Mouse (Mus musculus) liver, postnatal 0 days (tissue): ENCODE measurements at regions not wholly inside any gene's neighbourhood (a gene's known extent, or its start where the extent isn't known, plus 50 kb on each side); places are given as distances from the start of the nearest gene placed in this dataset.

Experiments used
- ATAC-seq: fragments of 200-750 bp; cut with Nextera tagmentation; 2 replicates; pipeline ENCODE4 v1.8.0; 2017; ENCODE audit warnings: mild to moderate bottlenecking, moderate library complexity
- DNase-seq: peaks from one replicate; pipeline ENCODE4 v3.0.0-alpha.2; 2016
- H3K27ac ChIP-seq: fragments of 300-500 bp; sonication (generic); 2 replicates; pipeline ENCODE4 v1.5.1; 2014; ENCODE audit warnings: antibody characterized with exemption, moderate library complexity, mild to moderate bottlenecking, low read depth
- H3K27me3 ChIP-seq: fragments of 300-500 bp; sonication (generic); 2 replicates; pipeline ENCODE4 v1.6.1; 2014; ENCODE audit warnings: low read length, control low read depth, mixed read lengths; ENCODE audit not compliant: insufficient read depth
- H3K36me3 ChIP-seq: fragments of 300-500 bp; sonication (generic); replicated peaks from 2 replicates; pipeline ENCODE4 v1.6.1; 2014; ENCODE audit warnings: mild to moderate bottlenecking, control low read depth, low read length, moderate library complexity, mixed read lengths; ENCODE audit not compliant: insufficient read depth
- H3K4me1 ChIP-seq: fragments of 300-500 bp; sonication (generic); 2 replicates; pipeline ENCODE4 v1.6.1; 2014; ENCODE audit warnings: antibody characterized with exemption, mild to moderate bottlenecking, control low read depth; ENCODE audit not compliant: insufficient read depth
- H3K4me2 ChIP-seq: fragments of 300-500 bp; sonication (generic); 2 replicates; pipeline ENCODE4 v1.6.1; 2014; ENCODE audit warnings: low read depth, mild to moderate bottlenecking, low read length, moderate library complexity, mixed read lengths
- H3K4me3 ChIP-seq: fragments of 300-500 bp; sonication (generic); 2 replicates; pipeline ENCODE4 v1.5.1; 2014; ENCODE audit warnings: low read depth, low read length
- H3K9ac ChIP-seq: fragments of 300-500 bp; sonication (generic); replicated peaks from 2 replicates; pipeline ENCODE4 v1.6.1; 2014; ENCODE audit warnings: mild to moderate bottlenecking, moderate library complexity
- H3K9me3 ChIP-seq: fragments of 300-500 bp; sonication (generic); 2 replicates; pipeline ENCODE4 v1.6.1; 2016; ENCODE audit warnings: mild to moderate bottlenecking, control low read depth, low read length, mixed read lengths
- CTCF ChIP-seq: sonication (generic); IDR thresholded peaks from 2 replicates; pipeline ENCODE4 v1.5.1; 2016; ENCODE audit warnings: antibody characterized with exemption, low read depth
- EP300 ChIP-seq: IDR thresholded peaks from 2 replicates; pipeline ENCODE4 v1.6.1; 2016; ENCODE audit warnings: antibody characterized with exemption, low read depth, mild to moderate bottlenecking
- WGBS: fragments of 180-500 bp; shearing (Covaris S2); extraction: QIAGEN DNeasy Blood & Tissue Kit; methylation state at CpG from one replicate; pipeline ENCODE4 v1.1.7; 2014; ENCODE audit not compliant: insufficient replicate concordance; 5-methylcytosine and 5-hydroxymethylcytosine counted together

DNA sequence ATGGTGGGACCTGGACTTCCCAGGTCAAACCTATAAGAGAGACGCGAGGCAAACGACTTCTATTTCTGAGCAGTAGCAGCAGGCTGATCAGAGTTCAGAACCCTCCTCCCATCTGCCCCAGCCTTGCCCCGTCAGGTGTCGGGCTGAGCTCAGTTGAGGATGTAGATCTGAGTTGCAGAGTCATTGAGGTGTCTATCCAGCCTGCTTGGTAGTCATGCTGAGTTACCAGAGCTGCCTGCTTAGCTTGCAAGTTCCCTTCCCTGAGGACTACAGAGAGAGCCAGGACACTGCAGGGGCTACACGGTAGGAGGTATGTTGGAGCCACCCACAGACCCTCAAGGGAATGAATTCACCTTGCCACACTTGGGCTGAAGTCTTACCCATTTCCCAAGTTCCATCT is 653.0 kb downstream of the Zfp706 start:
- no peak for TF ChIP-seq EP300
- TF ChIP-seq CTCF = no peak
- no peak overlapping the region for H3K9ac ChIP-seq
- no peaks in the 10 kb centered on the region for H3K36me3 ChIP-seq
- 74% methylated on average over 6 of the region's 6 CpGs for WGBS
- H3K4me1 ChIP-seq = peaks cover 4% of the 10 kb centered on the region; the same call in 1 of the 2 replicates
- ATAC-seq (peak; percentile 41), DNase-seq (no peak)
- H3K4me2 ChIP-seq = no peak overlapping the region
- H3K27ac ChIP-seq = no peak overlapping the region
- no peaks in the 10 kb centered on the region for H3K27me3 ChIP-seq
- H3K9me3 ChIP-seq = no peaks in the 10 kb centered on the region
- no peak overlapping the region for H3K4me3 ChIP-seq

DNA sequence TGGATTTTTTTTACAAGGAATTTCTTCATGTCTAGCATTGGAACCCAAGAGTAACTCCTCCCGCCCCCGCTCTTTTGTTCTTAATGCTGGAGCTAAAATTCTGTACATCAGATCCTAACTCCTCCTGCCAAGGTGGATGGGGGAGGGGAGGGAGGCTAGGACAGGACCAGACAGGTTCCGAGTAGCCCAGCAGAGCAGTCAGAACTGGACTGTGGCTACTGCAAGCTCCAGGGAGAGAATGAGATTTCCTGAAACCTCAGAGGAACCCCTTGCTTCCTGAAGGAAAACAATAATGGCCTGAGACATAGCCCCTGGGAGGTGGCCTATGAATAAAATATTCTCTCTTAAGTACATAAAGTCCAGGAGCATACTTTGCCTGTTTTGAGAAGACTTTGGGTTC is 653.8 kb downstream of the Zfp706 start:
- H3K4me2 ChIP-seq = no peak overlapping the region
- no peak for ATAC-seq
- no peak overlapping the region for H3K27ac ChIP-seq
- H3K4me3 ChIP-seq = no peak overlapping the region
- H3K4me1 ChIP-seq = peaks cover 3% of the 10 kb centered on the region; the same call in 1 of the 2 replicates
- no peak for TF ChIP-seq EP300
- TF ChIP-seq CTCF = no peak
- 77% methylated on average over 3 of the region's 3 CpGs for WGBS
- DNase-seq = no peak
- no peaks in the 10 kb centered on the region for H3K27me3 ChIP-seq
- H3K36me3 ChIP-seq = no peaks in the 10 kb centered on the region
- H3K9ac ChIP-seq = no peak overlapping the region
- H3K9me3 ChIP-seq = no peaks in the 10 kb centered on the region

DNA sequence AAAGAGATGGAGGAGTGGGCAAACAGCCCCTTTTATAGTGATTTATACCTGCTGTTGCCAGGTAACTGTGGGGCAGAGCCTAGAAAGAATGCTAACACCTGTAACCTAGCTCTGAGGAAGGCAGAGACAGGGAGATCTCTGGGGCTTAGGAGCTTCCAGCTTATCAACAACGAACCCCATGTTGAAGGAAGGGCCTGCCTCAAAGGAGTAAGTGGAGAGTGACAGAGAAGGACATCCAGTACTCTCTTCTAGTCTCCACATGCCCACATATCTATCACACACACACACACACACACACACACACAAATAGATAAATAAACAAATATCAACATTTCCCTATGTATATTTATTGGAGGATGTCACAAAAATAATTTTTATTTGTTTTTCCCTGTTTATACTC is 654.6 kb downstream of the Zfp706 start:
- TF ChIP-seq EP300 (no peak), CTCF (no peak)
- no peaks in the 10 kb centered on the region for H3K36me3 ChIP-seq
- 64% methylated on average over 1 of the region's 1 CpGs for WGBS
- no peak overlapping the region for H3K4me3 ChIP-seq
- no peak for DNase-seq
- H3K9me3 ChIP-seq = no peaks in the 10 kb centered on the region
- H3K27me3 ChIP-seq = no peaks in the 10 kb centered on the region
- no peak overlapping the region for H3K9ac ChIP-seq
- H3K4me2 ChIP-seq = no peak overlapping the region
- H3K4me1 ChIP-seq = peaks cover 3% of the 10 kb centered on the region; the same call in 1 of the 2 replicates
- no peak overlapping the region for H3K27ac ChIP-seq
- no peak for ATAC-seq

DNA sequence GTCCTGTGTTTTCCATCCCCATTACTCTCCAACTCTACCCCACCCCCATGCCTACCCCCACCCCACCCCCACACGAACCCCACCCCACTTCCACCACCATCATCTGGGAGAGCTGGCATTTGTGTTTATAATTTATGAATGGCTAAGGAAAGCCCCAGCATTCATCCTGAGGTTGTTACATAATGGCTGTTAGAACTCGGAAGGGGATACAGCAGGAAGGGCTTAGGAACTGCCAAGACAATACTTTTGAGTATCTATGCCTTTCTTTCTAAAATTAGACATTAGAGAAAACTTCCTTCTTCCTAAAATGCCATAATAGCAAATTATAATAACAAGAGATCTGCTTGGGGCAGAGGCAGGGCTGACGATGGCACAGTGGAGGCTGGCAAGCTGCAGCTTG is 655.9 kb downstream of the Zfp706 start:
- Histone ChIP-seq H3K27me3 (no peaks in the 10 kb centered on the region), H3K4me1 (peaks cover 3% of the 10 kb centered on the region; the same call in 1 of the 2 replicates), H3K4me2 (no peak overlapping the region), H3K9me3 (no peaks in the 10 kb centered on the region), H3K9ac (no peak overlapping the region), H3K36me3 (no peaks in the 10 kb centered on the region), H3K27ac (no peak overlapping the region), H3K4me3 (no peak overlapping the region)
- ATAC-seq (no peak), DNase-seq (no peak)
- 40% methylated on average over 3 of the region's 3 CpGs for WGBS
- no peak for TF ChIP-seq EP300
- TF ChIP-seq CTCF = no peak

DNA sequence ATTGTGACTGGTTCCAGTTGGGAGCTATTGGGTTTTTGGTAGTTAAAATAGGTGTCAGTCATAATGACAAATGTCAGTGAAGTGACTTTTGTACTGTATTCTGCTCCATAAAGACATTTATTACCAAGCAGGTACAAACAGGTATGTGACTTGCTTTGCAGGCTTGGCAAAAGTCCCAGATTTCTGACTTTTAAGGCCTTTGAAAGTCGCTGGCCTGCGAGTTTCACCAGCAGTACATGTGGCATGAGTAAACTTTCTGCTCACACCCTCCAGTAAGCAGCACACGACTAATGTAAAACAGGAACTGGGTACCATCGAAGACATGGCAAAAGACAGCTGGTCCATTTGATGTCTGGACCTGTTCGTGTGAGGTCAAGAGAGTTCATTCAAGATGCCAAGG is 659.2 kb downstream of the Zfp706 start:
- 68% methylated on average over 5 of the region's 5 CpGs for WGBS
- H3K27me3 ChIP-seq = no peaks in the 10 kb centered on the region
- no peaks in the 10 kb centered on the region for H3K36me3 ChIP-seq
- no peak overlapping the region for H3K9ac ChIP-seq
- H3K27ac ChIP-seq = no peak overlapping the region
- no peaks in the 10 kb centered on the region for H3K9me3 ChIP-seq
- TF ChIP-seq CTCF (no peak), EP300 (no peak)
- no peak overlapping the region for H3K4me3 ChIP-seq
- no peak overlapping the region for H3K4me2 ChIP-seq
- H3K4me1 ChIP-seq = peaks cover 3% of the 10 kb centered on the region; the same call in 1 of the 2 replicates
- DNase-seq (no peak), ATAC-seq (no peak)

DNA sequence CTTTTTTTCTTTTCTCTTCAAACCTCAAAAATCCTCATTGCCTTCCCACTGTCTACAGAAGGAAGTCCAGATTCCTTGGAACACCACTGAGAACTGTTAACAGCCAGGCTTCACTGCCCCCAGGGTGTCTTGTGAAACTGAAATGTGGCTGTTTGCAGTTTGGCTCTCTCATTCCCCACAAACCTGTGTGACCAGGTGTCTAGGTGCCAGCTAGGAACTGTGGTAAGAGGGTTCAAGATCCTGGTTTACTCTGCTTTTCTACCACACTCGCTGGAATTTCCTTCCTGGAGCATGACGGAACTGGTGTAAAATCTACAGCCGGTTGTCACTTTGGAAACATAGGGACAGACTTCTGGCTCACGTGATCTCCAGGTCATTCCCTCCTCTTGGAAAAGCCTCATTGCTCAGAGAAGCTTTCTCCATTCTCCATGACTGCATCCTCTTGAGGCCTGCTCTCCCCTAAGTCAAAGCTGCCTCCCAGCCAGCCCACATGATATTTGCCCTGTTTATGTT is 660.2 kb downstream of the Zfp706 start:
- Histone ChIP-seq H3K9ac (no peak overlapping the region), H3K27ac (no peak overlapping the region), H3K4me1 (no peaks in the 10 kb centered on the region), H3K9me3 (no peaks in the 10 kb centered on the region), H3K4me2 (no peak overlapping the region), H3K36me3 (no peaks in the 10 kb centered on the region), H3K4me3 (no peak overlapping the region), H3K27me3 (no peaks in the 10 kb centered on the region)
- WGBS = 60% methylated on average over 4 of the region's 4 CpGs
- DNase-seq = no peak
- ATAC-seq = no peak
- no peak for TF ChIP-seq CTCF
- TF ChIP-seq EP300 = no peak

DNA sequence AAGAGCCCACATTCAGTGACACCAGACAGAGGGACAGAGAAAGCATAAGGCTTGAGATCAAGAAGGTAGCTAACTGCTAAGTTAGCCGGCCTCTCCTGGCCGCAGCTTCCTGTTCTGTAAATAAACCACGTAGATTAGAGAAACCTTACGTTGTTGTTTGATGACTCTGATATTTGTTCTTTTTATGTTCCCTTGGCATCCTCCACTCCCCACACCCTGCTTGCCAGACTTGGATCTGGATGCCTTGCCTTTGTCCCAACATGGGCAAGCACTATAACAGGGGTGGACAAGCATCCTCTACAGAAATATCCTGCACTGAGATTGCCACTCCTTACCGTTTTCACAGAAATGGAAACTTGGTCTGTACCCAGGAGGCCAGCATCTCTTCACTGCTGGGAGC is 661.4 kb downstream of the Zfp706 start:
- no peak for DNase-seq

More for the DNA sequence above, 661.4 kb downstream of the Zfp706 start:
- Histone ChIP-seq H3K4me3 (no peak overlapping the region), H3K36me3 (no peaks in the 10 kb centered on the region), H3K9ac (no peak overlapping the region), H3K4me1 (no peaks in the 10 kb centered on the region), H3K4me2 (no peak overlapping the region), H3K27me3 (no peaks in the 10 kb centered on the region), H3K27ac (no peak overlapping the region), H3K9me3 (no peaks in the 10 kb centered on the region)
- 31% methylated on average over 5 of the region's 5 CpGs for WGBS
- ATAC-seq = no peak
- TF ChIP-seq EP300 (no peak), CTCF (no peak)
